Mouse (Mus musculus) spleen, postnatal 4 days (tissue): ENCODE results near the gene Ubc.
"Not testable (repeated sequence)": the region's sequence is repeated elsewhere in the genome, so short reads cannot be mapped to it uniquely, and the experiment has no call there.

Experiments
- DNase-seq, 2 experiments: peaks; one replicate each; pipeline ENCODE4 v3.0.0; 2022; ENCODE audit warnings: low spot score in 2 of 2

Ubc gene

DNA sequence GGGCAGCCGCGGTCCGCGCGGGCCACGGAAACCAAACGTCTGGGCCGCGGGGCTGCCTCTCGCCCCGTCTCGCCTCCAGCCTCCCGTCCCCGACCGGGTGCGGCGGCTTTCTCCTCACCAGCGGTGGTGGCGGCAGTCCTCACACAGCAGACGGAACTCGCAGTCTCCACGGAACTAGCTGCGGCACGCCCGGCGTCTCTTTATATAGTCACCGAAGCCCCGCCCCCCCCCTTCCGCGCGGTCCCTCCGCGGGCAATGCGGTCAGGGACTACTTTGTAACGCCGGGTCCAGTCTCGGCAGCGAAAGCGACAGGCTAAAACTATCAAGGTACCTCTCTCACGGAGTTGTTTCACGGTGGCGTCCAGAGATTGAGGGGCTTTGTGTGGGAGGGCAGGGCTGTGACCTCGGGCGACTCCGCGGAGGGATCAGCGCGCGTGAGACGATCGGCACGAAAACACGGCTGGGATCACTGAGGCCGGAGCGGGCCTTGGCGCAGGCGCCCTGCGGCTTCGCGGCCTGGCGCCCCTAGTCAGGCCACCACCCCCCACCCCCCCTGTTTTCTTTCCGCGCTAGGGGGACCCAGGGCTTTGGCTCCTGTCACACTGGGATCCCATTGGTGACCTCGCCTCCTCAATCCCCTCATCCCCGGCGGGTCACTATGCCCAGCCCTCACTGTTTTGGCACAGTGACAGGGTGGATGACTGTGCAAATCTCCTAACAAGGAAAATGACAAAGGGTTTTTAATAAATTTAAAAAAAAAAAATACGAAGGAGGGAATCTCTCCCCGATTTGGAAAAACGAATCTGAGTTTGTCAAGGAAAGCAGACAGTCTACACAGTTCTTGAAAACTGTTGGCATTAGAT, at the start of gene Ubc:
Gene Ubc (minus strand): TSS at position 624 of the 863 bp plus-strand sequence.
- DNase-seq, result peak; percentile 89 to 97

DNA sequence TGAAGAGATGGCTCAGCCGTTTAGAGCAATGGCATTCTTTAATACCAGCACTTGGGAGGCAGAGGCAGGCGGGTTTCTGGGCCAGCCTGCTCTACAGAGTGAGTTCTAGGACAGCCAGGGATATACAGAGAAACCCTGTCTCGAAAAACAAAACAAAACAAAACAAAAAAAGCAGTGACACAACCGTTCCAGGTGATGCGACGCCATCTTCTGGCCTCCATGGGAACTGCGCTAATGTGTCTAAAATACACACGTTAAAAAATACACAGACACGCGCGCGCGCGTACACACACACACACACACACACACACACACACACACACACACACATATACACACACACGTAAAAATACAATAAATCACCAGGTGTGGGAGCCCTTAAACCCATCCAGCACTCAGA, 44.3 kb upstream of the Ubc start:
- not testable (repeated sequence) for DNase-seq

DNA sequence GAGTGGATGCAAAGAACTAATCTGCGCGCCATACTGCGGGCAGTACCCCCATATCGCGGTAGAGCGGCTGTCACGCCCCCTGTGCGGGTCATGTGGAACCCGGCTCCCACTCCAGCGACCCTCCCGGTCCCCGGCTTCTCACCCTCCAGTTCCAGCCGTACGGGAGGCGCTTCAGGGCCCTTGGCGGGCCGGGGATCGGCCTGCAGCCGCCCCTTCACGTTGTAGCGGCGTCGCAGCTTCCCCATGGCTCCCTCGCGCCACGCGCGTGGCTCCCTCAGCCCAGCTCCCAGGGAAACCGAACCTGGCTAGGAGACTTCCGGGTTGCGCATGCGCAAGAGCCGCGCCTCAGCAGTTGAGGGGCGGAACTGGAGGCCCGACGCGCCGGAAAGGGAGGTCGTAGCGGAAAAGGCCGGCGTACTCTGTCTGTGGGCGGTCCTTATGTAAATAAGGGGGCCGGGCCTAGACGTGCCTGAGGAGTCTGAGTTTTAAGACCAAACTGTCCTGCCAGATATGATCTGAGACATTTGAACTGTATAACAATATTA, 43.9 kb upstream of the Ubc start, which contains the start of gene Dhx37:
Gene Dhx37 (minus strand): TSS at position 329 of the 545 bp plus-strand sequence.
- peak; percentile 93 to 97 for DNase-seq

DNA sequence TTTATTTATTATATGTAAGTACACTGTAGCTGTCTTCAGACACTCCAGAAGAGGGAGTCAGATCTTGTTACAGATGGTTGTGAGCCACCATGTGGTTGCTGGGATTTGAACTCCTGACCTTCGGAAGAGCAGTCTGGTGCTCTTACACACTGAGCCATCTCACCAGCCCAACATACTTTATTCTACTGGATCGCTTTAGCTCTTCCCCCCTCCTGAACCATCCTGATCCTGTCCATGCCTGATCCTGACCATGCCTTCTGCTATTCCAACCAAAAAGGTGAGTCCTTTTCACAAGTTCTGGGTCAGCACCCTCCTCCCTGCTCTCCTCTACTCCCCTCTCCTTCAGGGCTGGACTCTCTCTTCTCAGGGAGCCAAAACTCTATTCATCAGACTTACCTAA, 42.3 kb upstream of the Ubc start:
- not testable (repeated sequence) for DNase-seq

DNA sequence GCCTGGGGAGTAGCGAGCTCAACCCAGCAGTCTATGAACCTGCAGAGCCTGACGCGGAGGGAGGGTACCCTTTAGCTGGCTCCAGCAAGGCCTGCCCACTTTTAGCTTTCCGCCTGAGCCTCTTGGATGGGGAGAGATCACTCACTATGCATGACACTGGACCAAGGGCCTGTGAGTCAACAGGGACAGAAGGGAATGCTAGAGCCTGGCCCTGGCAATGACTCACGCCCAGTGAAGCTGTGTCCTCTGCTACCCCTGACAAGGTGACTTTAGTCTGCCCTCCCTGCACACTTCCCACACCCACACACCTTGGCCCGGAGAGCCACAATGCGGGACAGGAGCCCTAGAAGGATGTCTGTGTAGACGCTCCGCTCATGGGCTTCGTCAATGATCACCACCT, 36.3 kb upstream of the Ubc start:
- DNase-seq, result no peak

DNA sequence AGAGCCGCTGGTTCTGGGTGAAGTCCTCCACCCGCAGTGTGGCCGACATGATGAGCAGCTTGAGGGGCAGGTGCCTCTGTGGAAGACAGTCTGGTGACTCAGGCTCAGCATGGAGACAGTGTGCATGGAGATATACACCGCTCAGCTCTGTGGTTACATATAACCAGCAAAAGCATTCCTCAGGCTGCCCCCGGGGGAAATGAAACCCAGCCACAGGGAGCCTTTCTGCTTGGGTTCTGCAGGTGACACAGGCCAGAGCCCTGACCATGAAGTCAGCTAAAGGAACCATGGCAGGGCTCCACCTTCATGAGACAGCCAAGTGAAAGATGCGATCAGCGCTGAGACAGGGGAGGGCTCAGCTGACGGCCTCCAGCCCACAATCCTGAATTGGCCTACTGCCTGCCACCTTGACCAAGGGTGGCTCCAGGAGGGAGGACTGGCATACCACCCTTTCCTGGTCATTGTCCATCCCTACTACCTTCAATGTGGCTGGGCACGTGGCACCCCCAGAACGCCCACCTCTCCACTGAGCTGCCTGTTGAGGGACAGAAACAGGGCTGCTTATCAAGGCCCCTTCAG, 35.8 kb upstream of the Ubc start:
- DNase-seq, result no peak

DNA sequence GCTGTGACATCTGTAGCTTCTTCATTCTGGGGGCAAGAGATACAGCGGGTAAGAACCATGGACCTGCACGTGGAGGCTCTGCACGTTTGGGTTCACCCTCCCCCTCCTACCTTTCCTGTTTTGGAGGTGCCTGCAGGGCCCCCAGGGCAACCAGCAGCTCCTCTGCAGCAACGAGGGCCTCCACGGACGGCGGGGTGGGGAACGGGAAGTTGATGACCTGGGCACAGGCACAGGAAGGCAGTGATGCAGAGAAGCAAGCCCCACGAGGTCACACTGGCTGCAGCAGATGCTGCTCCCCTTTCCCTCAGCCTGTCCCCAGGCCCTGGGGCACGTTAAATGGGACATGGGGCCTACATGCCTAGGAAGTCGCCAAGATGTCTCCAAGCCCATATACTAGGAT, 29.1 kb upstream of the Ubc start:
- DNase-seq, result peak in 1 of 2 experiments; percentile 42

DNA sequence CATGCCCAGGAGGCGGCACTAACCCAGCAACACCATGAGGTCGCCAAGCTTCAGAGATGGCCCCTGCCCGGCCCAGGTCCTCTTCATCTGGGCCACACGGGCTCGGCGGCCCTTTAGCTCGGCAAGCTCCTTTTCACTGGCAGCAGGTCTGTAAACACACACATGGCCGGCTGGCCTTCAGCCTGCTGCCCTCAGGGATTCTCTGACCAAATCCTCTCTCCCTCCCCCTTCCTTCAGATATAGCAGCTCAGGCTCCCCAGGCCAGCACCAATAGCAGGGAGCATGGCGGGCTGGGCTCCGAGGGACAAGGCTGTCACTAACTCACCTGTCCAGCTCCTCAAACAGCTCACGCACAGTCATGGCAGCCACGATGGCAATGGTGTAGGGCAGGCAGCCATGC, 28.6 kb upstream of the Ubc start:
- no peak for DNase-seq

DNA sequence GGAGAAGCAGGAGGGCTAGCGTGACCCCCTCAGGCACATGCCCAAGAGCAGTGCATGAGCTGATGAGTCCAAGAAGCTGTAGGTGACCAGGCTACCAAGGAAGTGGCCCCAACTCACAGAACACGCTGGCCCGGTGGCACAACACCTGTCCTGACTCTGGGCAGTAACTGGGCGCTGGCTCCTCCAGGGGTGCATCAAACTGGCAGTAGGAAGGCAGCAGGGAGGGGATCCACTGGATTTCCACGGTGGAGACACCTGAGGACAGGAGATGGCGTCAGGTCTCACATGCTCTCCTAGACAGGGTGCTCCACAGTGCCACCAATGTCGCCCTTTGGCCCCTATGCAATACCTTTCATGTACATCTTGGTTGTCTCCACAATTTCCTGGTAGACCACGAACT, 26.2 kb upstream of the Ubc start:
- DNase-seq, result no peak

DNA sequence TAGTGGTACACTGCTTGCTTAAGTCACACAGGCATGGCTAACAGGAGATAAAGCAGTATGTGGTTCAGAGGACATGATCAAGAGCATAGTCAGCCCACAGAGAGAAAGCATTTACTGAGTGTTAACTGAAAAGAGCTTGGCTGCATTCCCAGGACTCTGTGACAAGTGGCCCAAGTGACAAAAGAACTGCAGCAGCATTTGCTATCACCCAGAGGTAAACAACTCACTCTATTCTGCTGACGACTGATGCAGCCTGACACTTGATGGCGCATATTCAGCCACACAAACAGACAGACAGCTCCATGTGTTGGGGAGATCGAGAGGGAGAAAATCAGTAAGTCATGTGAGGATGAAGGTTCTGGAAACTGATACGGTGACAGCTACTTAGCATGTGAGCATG, 23.8 kb upstream of the Ubc start:
- no peak for DNase-seq

DNA sequence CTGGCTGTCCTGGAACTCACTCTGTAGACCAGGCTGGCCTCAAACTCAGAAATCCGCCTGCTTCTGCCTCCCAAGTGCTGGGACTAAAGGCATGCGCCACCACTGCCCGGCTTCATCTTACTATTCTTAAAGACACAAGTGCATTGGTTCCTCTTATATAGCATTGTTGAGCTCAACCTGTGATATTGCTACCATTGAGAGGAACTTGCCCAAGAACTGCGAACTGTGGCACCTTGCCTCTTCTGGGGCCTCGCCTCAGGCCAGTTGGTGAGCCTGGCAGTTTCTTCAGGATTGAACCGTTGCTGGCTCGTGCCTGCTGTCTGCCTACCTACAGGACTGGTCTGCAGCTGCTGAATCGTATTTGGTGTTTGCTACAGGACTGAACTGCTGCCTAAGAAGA, 22.5 kb upstream of the Ubc start:
- DNase-seq, result not testable (repeated sequence)

DNA sequence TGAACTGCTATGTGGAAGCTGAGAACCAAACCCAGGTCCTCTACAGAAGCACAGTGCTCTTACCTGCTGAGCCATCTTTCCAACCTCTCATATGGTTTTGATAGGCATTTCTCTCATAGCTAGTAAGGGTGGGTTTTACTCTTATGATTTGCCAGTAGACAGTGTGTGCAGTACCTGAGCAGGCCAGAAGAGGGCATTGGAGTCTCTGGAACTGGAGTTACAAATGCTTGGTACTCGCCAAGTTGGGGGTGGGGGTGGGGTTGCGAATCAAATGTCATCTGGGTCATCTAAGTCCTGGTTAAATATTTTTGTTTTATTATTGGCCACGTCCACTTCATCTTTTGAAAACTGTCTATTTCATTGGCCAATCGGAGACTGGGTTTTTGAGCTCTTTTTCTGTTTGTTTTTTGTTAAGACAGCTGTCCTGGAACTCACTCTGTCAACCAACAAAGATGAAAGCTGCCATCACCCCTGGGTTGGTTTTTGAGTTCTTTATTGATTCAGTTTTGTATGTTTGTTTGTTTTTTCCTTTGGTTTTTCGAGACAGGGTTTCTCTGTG, 22.0 kb upstream of the Ubc start:
- DNase-seq, result peak; percentile 78 to 92

DNA sequence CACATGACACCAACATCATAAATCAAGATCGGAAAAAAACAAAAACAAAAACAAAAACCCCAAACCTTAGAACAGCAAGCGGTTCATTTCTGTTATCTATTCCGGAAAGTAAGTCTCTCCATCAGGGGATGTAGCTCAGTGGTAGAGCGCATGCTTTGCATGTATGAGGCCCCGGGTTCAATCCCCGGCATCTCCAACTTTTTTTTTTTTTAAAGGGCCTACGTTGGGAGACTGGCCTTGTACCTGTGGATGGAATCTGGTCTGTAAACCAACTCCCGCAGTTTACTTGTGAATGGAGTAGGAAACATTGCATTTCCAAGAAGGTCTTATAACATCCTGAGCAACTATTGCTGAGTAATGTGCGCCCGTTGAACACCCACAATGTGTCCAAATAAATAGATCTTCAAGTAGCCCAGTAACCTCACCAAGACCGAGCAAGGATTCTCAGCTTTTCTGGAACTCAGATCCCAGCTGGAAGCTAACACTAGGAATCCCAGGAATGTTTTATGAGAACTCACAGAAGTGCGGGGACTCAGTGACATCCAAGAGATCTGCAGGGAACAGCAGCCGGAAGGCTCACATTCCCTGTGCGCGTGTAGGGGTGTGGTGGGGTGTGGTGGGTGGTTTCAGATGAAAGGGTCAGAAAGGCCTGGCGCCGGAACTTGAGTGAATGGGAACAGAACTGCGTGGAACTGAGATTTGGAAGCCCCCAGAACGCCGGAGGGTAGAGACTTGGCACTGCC, 19.5 kb upstream of the Ubc start:
- peak in 1 of 2 experiments; percentile 46 for DNase-seq

DNA sequence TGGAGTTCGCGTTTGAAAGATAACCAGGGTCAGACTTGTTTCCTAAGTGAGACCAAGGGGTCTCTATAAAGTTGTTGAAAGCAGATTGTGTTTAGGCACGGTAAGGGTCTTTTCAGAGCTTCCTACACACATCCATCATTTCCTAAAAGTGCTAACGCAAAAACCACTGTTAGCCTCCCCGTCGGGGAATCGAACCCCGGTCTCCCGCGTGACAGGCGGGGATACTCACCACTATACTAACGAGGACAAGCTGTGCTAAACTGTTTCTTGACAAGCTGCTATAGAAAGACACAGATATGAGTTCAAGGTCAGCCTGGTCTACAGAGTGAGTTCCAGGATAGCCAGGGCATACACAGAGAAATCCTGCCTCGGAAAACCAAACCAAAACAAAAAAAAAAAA, 18.8 kb upstream of the Ubc start:
- DNase-seq, result peak; percentile 86 to 94

DNA sequence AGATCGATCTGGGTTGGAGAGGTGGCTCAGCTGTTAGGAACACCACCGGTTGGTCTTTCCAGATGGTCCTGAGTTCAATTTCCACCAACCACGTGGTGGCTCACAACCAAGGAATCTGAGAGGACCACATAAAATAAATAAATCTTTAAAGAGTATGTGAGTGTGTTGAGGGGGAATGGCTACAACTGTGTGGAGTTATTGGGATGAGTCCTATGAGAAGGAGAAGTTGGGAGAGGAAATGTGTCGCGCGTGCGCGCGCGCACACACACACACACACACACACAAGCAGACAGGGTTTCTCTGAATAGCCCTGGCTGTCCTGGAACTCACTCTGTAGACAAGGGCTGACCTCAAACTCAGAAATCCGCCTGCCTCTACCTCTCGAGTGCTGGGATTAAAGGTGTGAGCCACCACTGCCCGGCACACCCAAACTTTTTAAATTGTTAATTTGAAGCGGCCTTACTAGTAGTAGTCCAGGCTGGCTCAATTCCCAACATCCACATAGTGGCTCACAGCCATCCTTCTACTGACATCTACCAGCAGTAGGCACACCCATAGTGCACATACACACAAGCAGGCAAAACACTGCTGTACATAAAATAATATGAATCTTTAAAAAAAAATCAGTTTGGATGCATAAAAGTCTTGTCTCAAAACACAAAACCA, 18.0 kb upstream of the Ubc start:
- no peak for DNase-seq

DNA sequence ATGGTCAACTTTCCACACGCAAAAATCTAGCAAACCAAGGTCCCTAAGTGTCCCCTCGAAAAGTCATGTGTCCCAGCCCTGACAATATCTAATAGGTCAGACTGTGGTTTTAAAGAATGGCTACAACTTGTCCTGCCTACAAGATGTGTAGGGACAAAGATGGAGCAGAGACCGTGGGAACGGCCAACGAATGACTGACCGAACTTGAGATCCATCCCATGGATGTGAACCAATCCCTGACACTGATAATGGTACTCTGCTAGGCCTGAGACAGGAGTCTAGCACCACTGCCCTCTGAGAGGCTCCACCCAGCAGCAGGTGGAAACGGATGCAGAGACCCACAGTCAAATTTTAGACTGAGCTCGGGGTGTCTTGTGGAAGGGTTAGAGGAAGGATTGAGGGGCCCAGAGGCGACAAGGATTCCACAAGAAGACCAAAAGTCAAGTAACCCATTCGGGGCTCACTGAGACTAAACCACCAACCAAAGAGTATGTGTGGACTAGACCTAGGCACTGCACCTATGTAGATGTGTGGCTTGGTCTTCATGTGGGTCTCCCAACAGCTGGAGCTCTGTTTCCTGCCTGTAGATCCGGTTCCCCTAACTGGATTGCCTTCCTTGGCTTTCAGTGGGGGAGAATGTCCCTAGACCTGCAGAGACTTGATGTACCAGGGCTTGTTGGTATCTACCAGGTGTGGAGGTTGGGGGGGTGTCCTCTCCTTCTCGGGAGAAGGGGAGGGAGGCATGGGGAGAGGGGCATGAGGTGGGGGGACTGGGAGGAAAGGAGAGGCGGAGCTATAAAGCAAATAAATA, 17.2 kb upstream of the Ubc start:
- DNase-seq, result no peak

DNA sequence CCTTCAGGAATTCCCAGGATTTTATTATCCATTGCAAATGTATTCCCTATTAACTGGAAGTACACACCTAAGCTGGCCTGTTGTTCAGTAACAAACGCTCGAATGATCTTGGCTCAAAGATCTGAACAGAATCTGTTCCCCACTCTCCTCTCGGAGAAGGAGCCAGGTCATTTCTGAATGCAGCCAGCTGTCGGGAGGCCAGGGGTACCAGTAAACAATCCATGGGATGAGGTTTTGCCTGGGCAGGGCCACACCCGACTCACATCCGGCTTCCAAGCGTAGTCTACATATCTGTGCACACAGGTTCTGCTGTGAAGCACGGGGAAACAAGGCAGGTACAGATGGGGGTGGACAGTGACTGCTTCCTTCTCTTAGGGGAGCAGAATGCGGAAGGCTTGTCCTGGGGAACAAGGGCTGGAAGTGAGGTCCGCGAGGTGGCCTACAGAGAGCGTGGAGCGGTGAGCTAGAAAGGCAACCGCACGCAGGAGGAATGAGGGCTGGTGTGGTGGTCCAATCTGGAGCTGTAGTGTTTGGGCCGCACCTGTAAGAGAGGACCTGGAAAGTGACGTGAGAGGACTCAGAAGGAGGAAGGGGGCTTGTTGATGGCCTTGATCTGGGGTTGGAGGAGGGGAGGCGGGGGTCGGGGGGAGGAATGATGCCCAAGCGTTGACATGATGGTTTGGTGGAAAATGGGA, 16.5 kb upstream of the Ubc start:
- DNase-seq, result peak; percentile 59 to 81

DNA sequence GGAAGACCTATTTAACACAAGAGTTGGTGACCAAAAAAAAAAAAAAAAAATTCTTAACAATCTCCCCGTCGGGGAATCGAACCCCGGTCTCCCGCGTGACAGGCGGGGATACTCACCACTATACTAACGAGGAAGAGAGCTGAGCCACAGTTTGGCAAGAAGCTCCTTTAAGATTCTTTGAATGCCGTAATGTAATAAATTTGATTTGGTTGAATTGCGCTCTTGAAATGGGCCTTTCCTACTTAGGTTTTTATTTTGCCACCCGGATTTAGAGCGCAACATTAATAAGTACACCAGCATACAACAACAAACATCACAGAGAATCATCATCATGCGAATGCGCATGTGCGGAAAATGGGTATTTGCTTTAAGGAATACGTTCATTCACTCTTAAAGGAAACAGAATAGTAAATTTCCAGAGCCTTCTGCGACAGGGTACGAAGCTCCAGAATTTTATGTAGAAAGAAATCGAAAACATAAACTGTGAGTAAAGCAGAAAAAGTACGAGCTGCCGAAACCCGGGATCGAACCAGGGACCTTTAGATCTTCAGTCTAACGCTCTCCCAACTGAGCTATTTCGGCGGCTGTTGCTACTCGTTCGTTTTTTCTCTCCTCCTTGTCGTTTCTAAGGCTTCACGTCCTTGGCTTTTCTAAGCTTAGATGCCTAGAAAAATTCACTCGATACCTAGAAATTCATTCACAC, 15.7 kb upstream of the Ubc start:
- DNase-seq, result peak; percentile 88 to 95

DNA sequence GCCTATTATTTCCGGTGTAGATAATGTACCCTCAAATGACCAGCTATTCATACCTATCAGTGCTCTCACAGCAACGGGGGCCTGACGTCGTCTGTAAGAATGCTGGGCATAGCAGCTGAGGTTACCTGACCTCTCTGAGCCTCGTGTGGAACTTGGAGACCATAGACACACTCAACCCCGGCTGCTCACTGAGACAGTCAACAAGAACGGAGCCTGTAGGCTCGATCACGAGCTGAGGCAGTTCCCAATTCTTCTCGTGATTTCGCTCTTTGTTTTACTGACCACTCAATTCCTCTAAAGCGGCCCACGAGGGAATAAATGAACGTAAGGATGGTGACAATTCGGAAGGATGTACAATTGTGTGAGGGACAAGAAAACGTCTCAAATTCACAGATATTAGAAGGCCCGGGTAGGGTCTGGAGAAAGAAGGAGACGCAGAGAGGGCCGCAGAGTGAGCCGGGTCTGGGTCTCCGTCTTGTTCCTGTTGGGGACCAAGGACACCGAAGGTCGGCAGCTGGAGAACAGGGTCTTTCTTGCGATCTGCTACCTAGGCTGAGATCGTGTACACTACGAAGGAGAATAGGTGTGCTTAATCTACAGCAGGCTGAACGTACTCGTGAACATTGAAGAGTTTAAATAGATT, 15.0 kb upstream of the Ubc start:
- DNase-seq, result peak; percentile 43 to 76
